Mouse (Mus musculus) cerebellum, adult 2 months (tissue): ENCODE measurements around the gene Olfr424.

Experiments
- CTCF ChIP-seq: fragments of 200-500 bp; IDR thresholded peaks from 2 replicates; pipeline ENCODE4 v1.5.1; 2011; ENCODE audit warnings: low read depth, mild to moderate bottlenecking, control low read depth, low read length, moderate library complexity, borderline replicate concordance; ENCODE audit not compliant: insufficient read depth
- POLR2A ChIP-seq: fragments of 200-500 bp; IDR thresholded peaks from 2 replicates; pipeline ENCODE4 v1.6.1; 2011; ENCODE audit warnings: low read length, control low read depth, borderline replicate concordance; ENCODE audit not compliant: insufficient read depth

DNA sequence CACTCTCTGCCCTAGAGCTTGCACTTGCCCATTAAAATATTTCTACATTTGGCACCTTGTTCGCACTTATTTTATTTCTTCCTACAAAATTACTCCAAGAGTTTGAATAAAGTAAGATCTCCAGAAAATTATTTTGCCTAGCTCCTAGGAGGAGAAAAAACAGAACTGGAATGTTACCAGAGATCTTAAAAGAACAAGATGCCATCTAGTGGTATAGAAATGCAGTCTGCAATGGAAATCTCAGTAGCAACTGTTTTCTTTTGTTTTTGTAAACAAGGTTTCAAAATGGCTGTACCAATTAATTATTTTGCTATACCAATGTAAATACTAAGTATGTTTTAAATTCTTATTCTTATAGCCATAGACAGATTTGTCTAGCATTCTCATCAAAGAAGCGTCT lies 27.6 kb upstream of the Olfr424 start:
- no peak for TF ChIP-seq CTCF
- no peak for TF ChIP-seq POLR2A
